Mouse (Mus musculus) thymus, adult 18-20 months (tissue): ENCODE measurements around the gene Tmod1.

Source experiments
- DNase-seq, 2 experiments: peaks; one replicate each; pipeline ENCODE4 v3.0.0; 2022; ENCODE audit warnings: mixed read lengths in 2 of 2

Gene Tmod1

DNA sequence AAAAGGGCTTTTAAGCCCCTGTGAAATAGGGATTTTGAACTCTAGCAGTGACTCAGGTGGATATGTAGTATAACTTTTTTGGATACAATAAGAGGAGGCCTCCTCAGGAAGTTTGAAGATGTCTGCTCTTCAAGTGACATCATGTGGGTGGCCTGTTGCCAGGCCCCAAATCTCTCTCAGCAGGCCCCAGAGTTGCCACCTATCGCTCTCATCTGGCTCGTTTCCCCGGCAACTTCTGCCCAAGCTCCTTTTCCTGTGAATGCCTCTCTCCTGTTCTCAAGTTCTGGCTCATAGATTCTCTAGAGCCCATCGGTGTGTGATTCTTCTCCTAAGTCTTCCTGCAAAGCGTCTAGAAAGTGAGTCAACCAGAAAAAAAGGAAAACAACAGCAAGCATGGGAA is 17.4 kb downstream of the Tmod1 start:
- no peak for DNase-seq

DNA sequence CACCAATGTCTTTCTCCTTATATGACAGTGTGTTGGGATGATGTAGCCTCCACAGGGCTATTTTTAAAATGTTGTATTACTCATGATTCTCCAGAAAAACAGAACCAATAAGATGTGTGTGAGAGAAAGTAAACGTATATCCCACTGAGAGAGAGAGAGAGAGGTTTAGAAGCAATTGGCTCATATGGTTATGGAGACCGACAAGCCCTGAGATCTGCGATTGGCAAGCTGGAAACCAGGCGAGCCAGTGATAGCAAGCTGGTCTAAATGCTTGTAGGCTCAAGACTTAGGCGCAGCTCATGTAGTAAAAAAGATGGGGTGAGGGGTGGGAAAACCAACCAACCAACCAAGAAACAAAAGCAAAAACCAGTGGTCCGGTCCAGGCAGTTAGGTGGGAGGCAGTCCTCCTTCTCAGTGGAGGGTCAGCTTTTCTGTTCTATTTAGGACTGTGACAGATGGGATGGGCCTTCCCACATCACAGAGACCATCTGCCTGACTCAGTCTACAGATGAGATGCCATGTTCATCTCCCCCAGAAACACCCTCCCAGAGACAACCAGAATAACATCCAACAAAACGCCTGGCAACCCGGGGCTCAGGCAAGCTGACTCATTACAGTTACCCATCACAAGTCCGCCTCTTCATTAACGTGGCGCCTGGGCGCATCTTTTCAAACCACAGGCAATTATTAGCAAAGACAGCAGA is 22.7 kb downstream of the Tmod1 start:
- DNase-seq = no peak

DNA sequence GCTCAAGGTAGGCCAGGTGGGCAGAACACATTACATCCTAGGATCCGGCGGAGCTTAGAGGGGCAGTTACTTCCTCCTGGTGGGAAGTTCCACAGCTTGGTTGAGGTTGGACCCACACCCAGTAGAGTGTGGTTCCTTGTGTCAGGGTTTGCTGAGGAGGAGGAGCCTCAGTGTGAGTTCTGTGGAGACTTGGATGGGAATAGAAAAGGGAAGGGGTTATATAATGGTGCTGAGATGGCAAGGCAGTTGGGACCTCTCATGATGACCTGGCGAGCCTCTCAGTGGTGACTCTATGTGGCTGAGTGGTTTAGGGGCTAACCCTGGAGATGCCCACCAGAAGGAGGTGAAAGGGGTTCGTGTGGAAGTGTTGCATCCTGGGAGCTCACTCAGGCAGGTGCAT is 25.1 kb downstream of the Tmod1 start:
- DNase-seq = no peak

DNA sequence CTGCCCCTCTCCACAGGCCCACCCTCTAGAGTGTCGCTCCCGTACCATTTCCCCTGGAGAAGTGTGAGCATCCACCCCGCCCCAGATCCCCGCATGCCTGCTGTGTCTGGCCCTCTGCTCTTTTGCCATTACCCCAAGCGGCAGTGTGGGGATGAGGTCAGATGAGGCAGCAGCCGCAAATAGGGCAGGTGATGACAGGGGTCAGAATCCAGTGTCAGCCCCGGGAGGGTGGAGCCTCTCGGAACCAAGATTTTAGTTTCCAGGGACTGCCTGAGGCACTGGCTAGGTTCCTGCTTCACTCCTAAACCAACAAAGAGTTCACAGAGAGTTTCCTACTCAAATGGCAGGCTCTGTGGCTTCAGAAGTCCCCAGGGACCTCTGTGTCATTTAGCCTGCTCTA is 25.5 kb downstream of the Tmod1 start:
- DNase-seq = no peak

DNA sequence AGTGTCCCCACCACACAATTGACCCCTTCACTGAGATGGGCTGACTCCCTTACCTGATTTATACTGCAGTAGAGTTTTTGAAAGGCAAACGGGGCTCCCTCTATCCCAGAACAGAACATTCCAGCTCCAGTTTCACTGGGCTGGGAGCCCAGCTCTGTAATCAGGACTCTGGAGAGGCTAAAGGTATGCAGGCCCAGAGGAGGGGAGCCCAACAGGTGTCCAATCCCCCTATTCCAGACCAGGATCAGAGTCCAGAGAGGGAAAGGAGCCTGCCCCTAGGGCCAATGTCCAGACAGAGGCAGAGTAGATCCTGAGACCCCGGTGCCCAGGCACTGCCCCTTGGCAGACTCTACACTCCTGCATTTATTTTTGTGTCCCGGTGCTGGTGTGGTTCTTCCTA is 26.2 kb downstream of the Tmod1 start:
- no peak for DNase-seq

DNA sequence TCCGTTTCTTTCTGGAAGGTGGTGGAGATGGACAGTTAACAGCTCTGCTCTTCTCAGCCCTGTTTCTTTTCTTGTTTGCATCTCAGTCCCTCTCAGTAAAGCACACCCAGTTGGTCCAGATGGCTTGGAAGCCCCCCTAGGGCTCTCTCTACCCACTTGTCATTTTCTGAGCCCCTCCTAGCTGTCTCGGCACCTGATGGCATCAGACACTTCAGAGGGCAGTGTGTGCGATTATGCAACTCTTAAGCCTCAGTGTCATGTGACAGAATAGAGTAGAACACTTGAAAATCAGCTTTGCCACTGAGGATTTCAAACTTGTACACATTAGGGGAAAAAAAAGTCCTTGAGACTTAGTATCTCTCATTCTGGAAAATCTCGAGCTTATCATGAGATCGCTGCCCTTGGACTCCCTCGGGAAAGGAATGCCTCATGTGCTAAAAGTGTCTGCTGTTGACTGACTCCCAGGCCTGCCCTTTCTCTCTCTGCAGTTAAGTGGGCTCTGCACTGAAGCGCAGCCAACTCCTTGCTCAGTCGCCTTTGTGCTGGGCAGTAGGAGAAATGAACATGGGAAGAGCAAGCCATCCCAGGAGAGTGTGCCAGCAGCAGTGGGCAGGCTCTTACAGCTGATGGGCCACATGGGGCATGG is 27.1 kb downstream of the Tmod1 start:
- no peak for DNase-seq

DNA sequence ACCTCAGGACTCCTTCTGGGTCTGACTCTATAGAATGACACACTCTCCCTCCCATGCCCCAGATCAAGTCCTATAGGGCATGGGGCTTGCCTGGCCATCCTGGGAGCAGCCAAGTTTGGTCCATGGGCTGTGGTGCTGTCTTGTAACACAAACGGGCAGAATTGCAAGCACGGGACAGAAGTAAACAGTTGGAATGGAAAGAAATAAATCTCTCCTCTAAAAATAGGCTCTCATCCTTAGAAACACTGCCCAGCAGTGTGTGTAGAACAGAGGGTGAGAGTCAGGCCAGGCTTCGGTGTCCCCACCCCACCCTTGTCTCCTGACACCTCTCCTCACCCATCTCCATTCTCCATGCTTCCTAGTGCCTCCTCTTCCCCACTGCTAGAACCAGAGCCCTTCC is 29.3 kb downstream of the Tmod1 start:
- no peak for DNase-seq

DNA sequence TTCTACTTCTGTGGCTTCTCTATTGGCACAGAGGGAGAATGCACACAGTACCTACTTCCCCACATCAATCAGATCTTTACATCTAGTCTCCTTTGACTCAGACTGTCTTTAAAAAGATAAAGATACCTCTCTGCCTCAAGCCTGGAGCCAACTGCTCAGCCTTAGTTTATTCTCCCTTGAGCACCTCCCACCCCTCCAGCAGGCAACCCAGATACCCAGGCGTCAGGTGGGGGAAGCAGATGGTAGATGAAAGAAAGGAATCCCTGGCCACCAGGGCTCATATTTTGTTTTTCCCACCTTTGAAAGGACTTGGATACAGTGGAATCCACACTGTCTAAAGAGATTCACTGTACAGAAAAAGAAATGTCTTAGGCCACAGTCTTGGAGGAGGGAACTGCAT is 29.8 kb downstream of the Tmod1 start:
- no peak for DNase-seq

DNA sequence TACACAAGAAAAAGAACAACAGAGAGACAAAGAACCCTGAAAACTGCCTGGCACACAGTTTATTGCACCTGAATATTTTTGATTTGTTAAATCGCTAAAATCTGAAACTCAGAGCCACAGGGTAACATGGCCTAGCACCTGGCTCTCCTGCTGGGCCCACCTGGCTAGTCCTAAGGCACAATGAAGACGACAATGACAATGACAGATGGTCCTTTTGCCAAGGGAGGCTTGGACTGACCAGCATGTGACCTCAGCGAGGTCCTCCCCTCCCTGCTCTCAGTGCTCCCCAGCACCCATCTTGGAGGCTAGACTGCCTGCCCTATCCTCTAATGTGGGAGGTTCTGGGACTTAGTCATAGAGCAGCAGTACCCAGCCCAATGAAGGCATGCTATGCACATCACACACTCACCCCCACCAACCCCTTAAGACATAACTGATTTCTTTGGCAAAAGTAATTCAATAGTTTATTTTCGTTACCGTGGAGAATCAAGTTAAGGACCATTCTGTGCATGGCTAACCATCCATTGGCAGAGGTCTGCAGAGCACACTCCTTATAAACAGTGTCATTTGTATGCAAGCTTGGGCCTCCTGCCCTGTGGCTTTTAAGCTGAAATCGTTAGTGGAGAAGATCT is 31.2 kb downstream of the Tmod1 start:
- DNase-seq = no peak

DNA sequence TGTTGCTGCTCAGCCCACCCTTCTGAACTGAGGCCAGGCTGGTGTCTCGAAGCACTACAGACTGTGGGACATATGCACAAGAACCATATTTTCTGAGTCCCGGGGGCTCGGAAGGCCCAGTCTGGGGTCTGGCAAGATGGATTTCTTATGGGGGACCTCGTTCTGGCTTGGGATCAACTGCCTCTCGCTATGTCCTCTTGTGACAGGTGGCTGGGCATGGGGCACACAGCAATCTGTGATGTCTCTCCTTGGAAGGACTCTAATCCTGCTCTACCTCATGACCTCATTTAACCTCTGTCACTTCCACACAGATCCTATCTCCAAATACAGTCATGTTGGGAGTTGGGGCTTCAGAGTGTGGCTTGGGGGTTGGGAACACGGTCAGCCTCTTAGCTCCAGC is 33.9 kb downstream of the Tmod1 start:
- no peak for DNase-seq

DNA sequence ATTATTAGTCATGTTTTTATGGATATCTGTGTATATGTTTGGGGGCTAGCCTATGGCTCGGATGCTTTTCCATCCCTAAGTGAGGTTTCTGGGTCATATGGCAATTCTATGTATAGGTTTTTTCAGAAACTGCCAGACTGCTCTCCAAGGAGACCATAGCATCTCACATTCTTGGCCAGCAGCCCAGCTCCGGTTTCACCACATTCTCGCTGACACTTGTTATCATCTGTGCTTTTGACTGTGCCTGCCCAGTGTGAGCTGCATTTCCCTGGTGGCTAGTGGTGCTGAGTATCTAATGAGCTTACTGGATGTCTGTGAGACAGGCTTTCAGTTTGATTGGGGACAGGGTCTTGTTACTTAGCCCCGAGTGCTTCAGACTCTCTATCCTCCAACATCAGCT is 35.0 kb downstream of the Tmod1 start:
- DNase-seq = no peak

DNA sequence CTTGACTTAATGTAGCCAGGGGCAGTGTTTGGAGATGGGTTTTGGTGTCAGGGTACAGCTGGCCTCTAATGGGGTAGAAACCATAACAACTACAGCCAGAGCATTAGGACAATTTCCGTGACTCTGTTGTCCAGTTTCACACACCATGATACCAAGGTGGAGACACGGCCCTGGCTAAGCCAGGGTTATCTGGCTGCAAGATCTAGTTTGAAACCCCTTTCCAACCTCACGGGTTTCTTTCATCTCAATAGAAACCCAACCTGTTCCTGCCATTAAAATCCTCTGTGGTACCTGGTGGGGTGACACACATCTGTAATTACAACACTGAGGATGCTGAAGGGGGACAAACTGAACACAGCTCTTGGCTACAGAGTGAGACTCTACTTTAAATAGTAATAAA is 36.9 kb downstream of the Tmod1 start:
- no peak for DNase-seq

DNA sequence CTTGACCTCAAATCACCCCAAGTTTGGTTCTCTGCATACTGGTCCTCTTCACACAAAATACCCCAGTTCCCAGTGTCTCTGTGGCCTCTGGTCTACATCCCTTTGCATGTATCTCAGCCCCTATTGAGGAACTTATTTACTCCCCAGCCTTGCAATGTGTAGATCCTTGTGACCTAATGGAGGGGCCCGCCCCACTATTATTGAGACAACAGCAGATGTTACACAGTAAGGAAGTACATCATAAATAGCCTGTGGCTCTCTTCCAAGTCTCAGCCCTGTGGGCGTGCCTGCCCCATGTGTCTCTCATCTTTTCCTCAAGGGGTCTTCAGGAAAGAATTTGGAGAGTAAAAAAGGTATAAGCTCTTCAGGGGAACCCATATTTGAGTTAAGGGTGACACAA is 38.2 kb downstream of the Tmod1 start:
- DNase-seq = no peak

DNA sequence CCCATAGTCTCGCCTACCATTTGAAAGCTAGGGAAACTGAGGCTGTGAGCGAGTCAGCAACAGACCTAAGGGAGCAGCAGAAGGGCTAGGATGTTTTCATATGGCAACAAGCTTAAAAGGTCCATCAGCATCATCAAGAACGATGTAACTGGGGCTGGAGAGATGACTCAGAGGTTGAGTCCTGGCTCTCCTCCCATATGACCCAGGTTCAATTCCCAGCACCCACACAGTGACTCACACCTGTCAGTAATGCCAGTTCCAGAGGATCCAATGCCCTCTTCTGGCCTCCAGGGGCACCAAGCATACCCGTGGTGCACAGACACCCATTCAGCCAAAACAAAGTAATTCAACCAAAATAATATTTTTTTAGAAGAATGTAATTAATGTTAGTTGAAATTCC is 41.5 kb downstream of the Tmod1 start:
- no peak for DNase-seq

DNA sequence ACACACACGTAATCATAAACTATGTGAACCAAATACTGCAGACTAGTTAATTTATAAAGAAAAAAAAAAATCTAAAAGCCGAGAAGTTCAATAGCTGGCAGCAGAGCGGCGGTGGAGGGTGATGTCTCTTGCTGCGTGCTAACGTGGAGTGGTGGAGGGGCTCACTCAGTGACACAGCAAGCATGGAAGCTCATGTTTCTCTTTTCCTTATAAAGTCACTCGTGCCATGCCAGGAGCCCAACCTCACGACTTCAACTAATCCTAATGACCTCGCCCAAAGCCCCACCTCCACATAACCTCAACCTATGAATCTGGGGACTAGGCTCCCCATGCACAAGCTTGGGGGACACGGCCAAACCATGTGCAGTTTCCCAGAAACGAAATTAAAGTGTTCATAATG is 43.8 kb downstream of the Tmod1 start:
- no peak for DNase-seq

DNA sequence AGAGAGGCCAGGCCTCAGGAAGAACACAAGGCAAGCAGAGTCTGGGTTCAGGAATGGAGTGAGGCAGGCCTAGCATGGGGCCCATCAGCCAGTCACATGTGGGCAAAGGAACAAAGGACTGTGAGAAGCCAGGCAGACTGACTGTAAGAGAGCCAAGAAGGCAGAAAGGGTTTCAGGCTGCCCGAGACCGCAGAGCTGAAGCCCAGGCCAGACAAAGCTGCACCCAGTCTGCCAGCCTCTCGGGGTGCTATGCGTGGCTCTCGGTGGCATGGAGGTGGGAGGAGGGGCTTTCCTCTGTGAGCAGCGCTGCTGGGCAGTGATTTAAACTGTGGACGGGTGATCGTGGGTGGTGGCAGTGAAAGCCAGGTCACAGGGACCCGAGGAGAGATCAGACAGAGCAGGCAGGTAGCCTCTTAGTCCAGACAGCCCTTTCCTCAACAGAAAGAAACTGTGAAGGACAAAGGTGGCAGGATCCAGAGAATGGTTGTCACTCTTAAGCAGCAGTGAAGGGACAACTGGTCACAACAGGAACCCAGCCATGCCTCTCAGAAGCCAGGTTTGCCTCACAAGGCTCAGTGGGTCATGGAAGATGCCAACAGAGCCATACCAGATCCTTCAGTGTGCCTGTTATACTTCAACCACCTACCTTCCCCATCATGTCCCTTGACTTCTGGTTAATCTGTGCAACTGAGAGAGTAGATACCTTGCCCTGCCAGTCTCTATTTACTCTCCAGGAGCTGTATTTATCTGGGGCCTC is 45.9 kb downstream of the Tmod1 start:
- DNase-seq = no peak

DNA sequence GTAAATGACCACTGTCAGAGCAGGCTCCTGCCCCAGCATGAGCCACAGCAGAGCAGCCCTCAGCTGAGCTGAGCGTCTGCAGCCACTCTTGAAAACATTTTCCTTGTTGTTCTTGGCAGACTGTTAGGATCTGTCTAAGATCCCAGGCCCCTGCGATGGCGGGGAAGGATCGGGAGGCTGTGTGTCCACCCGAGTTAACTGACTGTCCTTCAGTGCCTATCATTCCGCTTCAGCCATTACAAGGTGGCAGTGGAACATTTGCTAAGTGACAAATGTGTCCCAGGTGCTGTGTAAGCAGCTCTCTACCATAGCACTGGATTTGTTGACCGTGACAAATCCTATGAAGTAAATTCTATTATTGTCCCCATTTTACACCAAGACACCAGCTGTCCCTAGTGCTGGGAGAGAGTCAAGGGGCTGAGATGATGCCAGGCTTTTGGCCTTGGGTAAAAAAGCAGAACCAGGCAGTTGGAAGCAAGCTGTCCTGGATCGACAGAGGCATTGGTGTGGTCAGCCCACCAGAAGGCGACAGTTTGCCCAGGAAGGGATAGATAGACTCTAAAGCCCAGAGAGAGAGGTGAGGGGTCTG is 46.6 kb downstream of the Tmod1 start:
- no peak for DNase-seq

DNA sequence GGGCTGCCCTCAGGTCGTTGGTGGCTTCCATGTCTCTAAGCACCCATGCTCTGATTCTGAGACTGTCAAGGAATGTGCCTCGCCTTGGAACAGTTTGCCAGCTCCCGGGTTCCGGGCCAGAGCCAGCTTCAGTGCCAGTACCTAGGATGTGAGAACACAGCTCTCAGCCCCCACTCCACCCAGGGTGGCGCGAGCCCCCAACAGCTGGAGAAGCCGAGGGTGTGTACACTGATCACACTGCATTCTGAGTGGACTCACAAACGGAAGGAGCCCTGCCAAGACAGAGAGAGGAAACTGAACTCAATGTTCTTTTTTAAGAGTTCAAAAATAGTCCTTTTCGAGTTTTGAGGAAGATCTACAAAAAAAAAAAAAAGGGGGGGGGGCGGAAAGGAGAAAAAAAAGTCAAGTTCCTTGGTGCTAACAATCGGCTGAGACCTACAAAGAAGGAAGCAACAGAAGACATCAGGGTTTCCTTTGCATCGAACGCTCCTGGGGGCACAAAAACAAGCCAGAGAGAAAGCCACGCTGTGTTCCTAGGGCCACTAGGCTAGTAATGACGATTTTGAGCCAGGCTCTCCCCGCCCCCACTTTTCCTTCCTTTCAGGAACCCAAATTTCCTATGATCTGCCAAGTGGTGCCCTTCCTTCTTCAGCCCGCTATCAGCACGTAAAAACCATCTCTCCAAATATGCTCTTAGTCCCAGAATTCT is 48.1 kb downstream of the Tmod1 start:
- DNase-seq = no peak

DNA sequence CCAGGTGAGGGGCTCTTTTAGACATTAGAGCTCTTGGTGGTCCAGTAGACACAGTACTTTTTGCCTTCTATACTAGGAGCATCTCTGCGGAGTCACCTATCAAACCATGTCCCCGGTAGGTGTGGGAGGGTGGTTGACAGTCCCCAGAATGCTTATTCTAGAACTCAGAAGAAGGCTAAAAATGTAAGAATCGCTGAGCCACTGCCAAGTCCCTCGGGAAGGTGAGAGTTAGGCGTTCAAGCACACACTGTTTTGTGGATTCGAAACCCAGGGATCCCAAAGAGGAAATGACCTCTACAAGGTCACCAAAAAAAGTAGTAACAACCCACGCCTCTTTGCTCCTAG is 48.7 kb downstream of the Tmod1 start:
- DNase-seq = no peak

DNA sequence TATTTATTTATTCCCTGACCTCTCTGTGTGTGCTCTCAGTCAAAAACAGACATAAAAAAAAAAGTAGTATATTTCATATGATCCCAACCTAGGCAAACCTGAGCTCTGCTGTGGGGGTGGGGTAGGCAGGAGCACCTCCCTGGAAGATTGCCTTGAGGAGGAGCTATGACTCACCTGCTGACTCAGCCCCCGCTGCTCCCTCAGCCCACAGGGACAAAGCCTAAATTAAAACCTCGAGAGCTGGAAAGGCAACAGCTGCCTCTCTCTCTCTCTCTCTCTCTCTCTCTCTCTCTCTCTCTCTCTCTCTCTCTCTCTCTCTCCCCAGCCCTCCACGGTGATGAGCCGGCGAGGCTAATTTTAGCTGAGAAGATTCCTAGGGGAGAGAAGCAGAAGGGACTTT is 49.1 kb downstream of the Tmod1 start:
- DNase-seq = no peak

DNA sequence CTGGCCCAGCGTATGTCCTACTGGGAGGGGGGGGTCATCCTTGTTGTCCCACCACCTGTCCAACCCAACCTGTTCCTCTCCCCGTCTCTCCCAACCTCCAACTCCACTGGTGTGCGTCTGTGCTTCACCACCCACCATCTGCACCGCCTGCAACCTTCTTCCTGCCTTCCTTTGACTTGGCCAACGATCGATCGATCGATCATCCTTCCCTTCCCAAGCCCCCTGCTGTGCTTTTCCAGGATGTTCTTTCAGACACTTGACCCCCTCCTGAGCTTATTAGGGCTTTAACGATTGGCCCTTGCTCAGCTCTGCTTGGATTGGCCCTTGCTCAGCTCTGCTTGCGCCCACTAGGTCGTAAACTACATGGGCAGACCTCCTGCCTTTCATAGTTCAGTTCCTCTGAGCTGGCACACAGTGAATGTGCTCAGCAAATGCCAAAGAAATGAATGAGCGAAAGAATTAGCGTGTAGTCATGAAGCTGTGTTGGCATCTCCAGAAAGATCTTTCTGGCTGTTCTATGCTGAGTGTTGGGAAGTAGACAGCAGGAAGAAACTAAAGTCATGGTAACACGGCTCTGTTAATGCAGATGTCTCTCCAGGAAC is 50.9 kb downstream of the Tmod1 start:
- no peak for DNase-seq

DNA sequence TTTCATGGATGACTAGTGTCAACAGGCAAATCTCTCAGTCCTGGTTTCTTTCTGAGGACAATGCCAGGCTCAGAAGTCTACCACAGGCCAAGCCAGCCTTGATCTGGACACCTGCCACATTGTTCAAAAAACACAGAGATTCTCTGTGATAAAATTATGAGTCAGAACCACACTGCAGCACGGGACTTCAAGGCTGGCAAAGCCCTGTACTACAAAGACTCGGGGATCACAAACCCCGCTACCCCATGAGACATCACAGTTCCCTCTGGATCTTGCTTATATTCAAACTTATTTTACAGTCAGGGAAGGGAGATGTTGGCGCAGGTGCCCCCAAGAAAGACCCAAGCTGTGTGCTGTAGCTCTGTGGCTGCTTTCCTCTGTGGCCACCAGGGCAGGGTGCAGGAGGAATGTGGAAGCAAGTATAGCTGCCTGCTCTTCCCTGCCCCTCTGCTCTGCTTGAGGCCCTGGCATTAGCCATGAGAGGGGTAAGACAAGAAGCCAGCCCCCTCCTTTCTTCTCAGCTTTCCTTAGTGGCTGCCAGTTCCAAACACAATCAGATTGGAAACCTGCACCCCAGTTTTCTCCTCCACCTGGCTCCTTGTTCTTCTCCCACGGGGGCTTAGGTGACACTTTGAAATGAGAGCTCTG is 53.8 kb downstream of the Tmod1 start:
- DNase-seq = no peak
